Mouse (Mus musculus) hindbrain, embryonic 15.5 days (tissue): ENCODE measurements around the gene Trcg1. TPM values are rescaled to one million over a fixed set of nuclear protein-coding genes. Genes with fewer than 3 reads are reported as not detected.
"Not testable (repeated sequence)": the region's sequence is repeated elsewhere in the genome, so short reads cannot be mapped to it uniquely, and the experiment has no call there.

Experiments
- ATAC-seq: fragments of 200-750 bp; cut with Nextera tagmentation; 2 replicates; pipeline ENCODE4 v1.8.0; 2017; ENCODE audit warnings: low read depth, moderate number of reproducible peaks, moderate TSS enrichment; ENCODE audit not compliant: low FRiP score
- H3K27ac ChIP-seq: fragments of 300-500 bp; sonication (generic); replicated peaks from 2 replicates; pipeline ENCODE4 v1.5.1; 2015; ENCODE audit warnings: mild to moderate bottlenecking, inconsistent platforms
- H3K27me3 ChIP-seq: fragments of 300-500 bp; sonication (generic); 2 replicates; pipeline ENCODE4 v1.6.1; 2015; ENCODE audit warnings: control low read depth, inconsistent platforms
- H3K36me3 ChIP-seq: fragments of 300-500 bp; sonication (generic); 2 replicates; pipeline ENCODE4 v1.6.1; 2015; ENCODE audit warnings: control low read depth, inconsistent platforms
- H3K4me1 ChIP-seq: fragments of 300-500 bp; sonication (generic); replicated peaks from 2 replicates; pipeline ENCODE4 v1.6.1; 2015; ENCODE audit warnings: control low read depth, inconsistent platforms
- H3K4me2 ChIP-seq: fragments of 300-500 bp; sonication (generic); 2 replicates; pipeline ENCODE4 v1.6.1; 2015; ENCODE audit warnings: moderate library complexity, mild to moderate bottlenecking, inconsistent platforms
- H3K4me3 ChIP-seq: fragments of 300-500 bp; sonication (generic); 2 replicates; pipeline ENCODE4 v1.5.1; 2015; ENCODE audit warnings: mild to moderate bottlenecking, inconsistent platforms
- H3K9ac ChIP-seq: fragments of 300-500 bp; sonication (generic); 2 replicates; pipeline ENCODE4 v1.6.1; 2015; ENCODE audit warnings: inconsistent platforms
- H3K9me3 ChIP-seq: fragments of 300-500 bp; sonication (generic); 2 replicates; pipeline ENCODE4 v1.6.1; 2016; ENCODE audit warnings: control low read depth, inconsistent platforms
- WGBS: fragments of 180-500 bp; shearing (Covaris S2); methylation state at CpG from one replicate; pipeline ENCODE4 v1.1.7; 2015; 5-methylcytosine and 5-hydroxymethylcytosine counted together
- polyA plus RNA-seq: library from polyadenylated mRNA; unstranded; fragments of >200 nt; fragmentation: Nextera tagmentation; extraction: Ambion mirVana; gene quantifications from 2 replicates; pipeline ENCODE4 v1.2.1, GENCODE M21; 2015

Gene Trcg1
- not detected in 2 replicates for polyA plus RNA-seq

DNA sequence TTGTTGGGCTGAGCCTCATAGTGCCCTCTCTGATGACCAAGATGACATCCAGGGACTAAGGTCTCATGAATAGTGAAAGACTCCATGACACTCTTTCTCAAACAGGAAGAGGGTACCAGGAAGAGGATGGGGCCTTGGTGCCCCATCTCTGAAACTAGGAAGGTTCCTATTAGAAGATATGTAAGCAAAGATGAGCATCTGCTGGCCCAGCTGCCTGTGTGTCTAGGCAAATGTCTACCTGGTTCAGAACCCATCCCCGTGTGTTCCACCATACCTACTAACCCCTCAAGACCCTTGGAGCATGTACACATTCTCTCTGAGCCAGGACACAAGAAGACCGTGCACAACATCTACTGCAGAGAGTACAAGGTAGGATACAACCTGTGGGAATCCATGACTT is at the start of gene Trcg1:
Trcg1 (plus strand) TSS at position 301 of the 400 bp plus-strand sequence.
- H3K9ac ChIP-seq = no peak within 1 kb of the TSS
- no peak within 1 kb of the TSS for H3K4me2 ChIP-seq
- H3K27me3 ChIP-seq = no peaks in the 10 kb centered on the region
- no peak within 1 kb of the TSS for H3K4me3 ChIP-seq
- no peak for ATAC-seq
- no peaks in the 10 kb centered on the region for H3K36me3 ChIP-seq
- H3K4me1 ChIP-seq = no peaks in the 10 kb centered on the region
- H3K27ac ChIP-seq = no peak within 1 kb of the TSS
- H3K9me3 ChIP-seq = no peaks in the 10 kb centered on the region
- WGBS = 84% methylated on average over 2 of the region's 2 CpGs

DNA sequence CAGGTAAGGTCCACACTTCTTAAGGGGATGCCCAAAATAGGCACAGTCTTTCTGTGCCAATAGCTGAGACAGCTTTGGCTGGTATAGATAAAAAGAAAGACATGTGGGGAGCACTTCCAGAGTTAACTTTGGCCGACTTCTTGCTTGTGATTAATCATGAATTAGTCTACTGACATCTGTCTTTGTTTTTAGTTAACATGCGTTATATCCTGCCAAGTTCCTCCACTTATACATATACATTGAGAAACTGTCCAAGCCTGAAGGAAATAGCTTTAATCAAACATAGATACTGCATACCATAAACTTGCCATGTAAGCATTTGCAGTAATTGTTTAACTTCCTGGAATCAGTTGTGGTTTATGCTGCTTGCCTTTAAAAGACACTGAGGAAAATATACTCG is 39.6 kb upstream of the Trcg1 start:
- Histone ChIP-seq H3K9me3 (no peaks in the 10 kb centered on the region), H3K4me3 (no peak overlapping the region), H3K4me2 (no peak overlapping the region), H3K27me3 (no peaks in the 10 kb centered on the region), H3K36me3 (no peaks in the 10 kb centered on the region), H3K4me1 (no peaks in the 10 kb centered on the region), H3K9ac (no peak overlapping the region), H3K27ac (no peak overlapping the region)
- WGBS = 70% methylated on average over 3 of the region's 3 CpGs
- ATAC-seq = no peak

DNA sequence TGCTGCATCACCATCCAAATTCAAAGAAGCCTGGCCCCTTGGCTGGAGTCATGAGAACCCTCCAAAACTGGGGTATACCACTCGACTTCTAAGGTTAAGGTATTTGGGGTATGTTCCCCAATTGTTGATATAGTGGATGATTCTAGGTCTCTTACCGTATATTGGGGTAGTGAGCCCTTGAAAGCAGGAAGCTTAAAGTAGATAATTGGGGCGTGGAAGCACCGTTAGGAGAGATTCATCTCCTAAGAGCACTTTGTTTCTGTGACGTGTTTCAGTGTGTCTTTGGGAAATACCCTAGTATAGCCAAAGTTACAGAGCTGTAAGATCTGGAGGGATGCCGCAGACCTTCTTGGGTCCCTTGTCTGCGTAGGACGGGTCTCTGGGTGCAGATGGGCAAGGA is 38.9 kb upstream of the Trcg1 start:
- H3K4me1 ChIP-seq = no peaks in the 10 kb centered on the region
- H3K4me3 ChIP-seq = no peak overlapping the region
- no peak for ATAC-seq
- no peaks in the 10 kb centered on the region for H3K27me3 ChIP-seq
- no peak overlapping the region for H3K9ac ChIP-seq
- 74% methylated on average over 8 of the region's 8 CpGs for WGBS
- no peaks in the 10 kb centered on the region for H3K9me3 ChIP-seq
- no peaks in the 10 kb centered on the region for H3K36me3 ChIP-seq
- H3K4me2 ChIP-seq = no peak overlapping the region
- no peak overlapping the region for H3K27ac ChIP-seq

DNA sequence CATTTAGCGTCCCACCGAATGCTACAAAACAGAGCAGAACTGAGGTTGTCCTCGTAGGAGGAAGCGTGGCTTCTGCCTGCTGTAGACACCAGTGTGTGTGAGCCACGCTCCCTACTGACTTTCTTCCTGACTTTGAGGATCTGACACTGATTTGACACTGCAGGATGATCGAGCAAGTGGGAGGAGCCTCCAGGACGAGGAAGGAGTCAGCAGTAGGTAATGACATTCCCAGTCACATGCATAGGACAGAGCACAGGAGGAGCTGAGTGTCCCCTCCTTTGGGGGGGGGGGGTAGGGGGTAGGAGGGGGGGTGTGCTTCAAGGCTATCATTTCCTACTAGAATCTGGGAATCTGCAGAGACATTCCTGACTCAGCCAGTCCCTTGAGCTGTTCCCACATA is 33.4 kb upstream of the Trcg1 start:
- Histone ChIP-seq H3K4me2 (no peak overlapping the region), H3K4me1 (no peaks in the 10 kb centered on the region), H3K9ac (no peak overlapping the region), H3K27ac (no peak overlapping the region), H3K4me3 (no peak overlapping the region), H3K27me3 (no peaks in the 10 kb centered on the region), H3K36me3 (no peaks in the 10 kb centered on the region), H3K9me3 (no peaks in the 10 kb centered on the region)
- no peak for ATAC-seq
- WGBS = 78% methylated on average over 7 of the region's 7 CpGs

DNA sequence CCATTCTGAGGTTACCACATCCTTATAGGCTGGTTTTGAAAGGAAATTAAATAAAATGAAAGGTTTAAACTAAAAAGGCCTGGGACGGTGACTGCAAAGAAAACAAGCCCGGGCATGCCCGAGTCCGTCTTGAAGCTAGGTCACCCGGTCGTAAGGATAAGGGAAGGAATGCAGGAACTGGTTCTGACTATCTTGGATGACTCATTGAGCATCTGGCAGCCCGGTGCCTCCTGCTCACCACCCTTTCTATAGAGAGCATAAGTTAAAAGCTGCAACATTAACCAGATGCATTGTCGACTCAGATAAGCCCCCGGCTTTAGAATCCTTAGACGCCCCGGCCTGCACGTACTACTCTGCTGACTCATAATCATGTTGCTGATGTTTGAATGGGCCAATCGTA is 32.8 kb upstream of the Trcg1 start:
- not testable (repeated sequence) for H3K9me3 ChIP-seq, H3K9ac ChIP-seq, ATAC-seq, H3K27ac ChIP-seq, H3K36me3 ChIP-seq, H3K4me1 ChIP-seq, H3K4me3 ChIP-seq, H3K4me2 ChIP-seq, H3K27me3 ChIP-seq
- WGBS = 93% methylated on average over 13 of the region's 13 CpGs

DNA sequence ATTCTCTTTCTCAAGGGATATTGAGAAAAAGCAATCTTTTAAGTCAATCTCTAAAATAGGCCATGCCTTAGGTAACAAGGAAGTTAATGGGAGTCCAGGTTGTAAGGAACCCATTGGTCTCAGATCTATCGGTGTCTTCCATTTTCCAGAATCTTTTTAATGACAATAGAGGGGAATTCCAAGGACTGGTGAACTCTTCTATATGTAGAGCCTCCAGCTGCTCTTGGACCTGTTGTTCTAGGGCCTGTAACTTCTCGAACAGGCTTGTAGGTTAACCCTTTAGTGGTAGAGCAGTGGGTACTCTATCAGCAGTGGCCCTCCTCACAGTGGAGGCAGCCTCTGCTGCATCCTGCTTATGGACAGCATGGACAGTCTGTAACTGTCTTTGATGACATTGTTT is 29.5 kb upstream of the Trcg1 start:
- H3K4me2 ChIP-seq = no peak overlapping the region
- WGBS = 53% methylated on average over 2 of the region's 2 CpGs
- no peaks in the 10 kb centered on the region for H3K4me1 ChIP-seq
- no peaks in the 10 kb centered on the region for H3K9me3 ChIP-seq
- ATAC-seq = no peak
- no peak overlapping the region for H3K27ac ChIP-seq
- H3K36me3 ChIP-seq = no peaks in the 10 kb centered on the region
- H3K9ac ChIP-seq = no peak overlapping the region
- no peaks in the 10 kb centered on the region for H3K27me3 ChIP-seq
- no peak overlapping the region for H3K4me3 ChIP-seq

DNA sequence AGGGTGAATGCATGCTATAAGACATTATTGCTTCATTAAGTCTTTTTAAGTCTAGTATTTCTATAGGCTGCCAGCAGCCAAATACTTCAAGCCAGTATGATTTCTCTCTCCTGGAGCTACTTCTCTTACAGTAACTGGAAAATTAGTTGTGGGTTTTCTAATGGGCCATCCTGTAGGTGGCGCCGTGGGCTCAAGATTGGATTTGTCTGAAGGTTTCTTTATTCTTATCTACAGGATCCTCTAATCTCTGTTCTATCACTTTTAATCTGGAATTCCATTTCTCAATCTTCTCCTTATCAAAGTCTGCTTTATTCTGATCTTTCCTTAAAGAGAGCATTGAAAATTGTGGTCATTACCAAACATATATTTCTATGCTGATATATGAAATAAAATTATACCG is 27.0 kb upstream of the Trcg1 start:
- no peaks in the 10 kb centered on the region for H3K9me3 ChIP-seq
- WGBS = 31% methylated on average over 3 of the region's 3 CpGs

DNA sequence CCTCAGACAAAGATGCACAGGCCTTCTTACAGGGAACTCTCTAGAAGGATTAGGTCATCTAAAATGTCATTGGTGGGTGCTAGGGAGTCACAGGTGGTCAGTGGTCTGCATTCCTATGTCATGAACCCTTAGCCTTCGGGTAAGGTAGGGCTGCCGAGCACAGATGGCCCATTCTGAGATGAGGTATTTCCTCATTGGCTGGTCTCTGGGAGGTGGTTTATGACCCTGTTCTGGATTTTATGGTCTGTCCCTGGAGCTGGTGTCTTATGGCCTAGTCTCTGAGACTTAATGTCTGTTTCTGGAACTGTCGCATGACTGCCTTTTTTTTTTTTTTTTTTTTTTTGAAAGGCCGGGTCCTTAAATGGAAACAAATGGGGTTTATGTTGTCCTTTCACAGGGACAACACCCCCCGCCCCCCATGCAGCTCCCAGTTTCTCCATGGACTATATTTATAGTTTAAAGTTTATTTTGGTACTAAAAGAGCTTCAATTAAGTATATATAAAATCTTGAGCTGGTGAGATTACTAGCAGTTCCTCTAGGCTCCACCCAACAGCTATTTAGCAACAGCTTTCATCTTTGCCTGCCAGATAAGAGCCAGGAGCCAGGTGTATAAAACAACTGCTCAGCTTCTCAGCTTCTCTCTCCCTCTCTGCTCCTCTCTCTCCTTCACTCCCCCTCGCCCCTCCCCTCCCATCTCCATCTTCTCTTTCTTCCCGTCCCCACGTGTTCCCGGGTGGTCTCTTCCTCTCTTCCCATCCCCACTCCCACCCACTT is 23.7 kb upstream of the Trcg1 start:
- Histone ChIP-seq H3K27me3 (no peaks in the 10 kb centered on the region), H3K4me2 (no peak overlapping the region), H3K4me3 (no peak overlapping the region), H3K4me1 (no peaks in the 10 kb centered on the region), H3K9ac (no peak overlapping the region), H3K36me3 (no peaks in the 10 kb centered on the region), H3K27ac (no peak overlapping the region), H3K9me3 (no peaks in the 10 kb centered on the region)
- ATAC-seq = no peak
- 70% methylated on average over 9 of the region's 9 CpGs for WGBS

More for the DNA sequence above, 27.0 kb upstream of the Trcg1 start:
- no peak overlapping the region for H3K27ac ChIP-seq
- no peak overlapping the region for H3K9ac ChIP-seq
- ATAC-seq = no peak
- no peak overlapping the region for H3K4me2 ChIP-seq
- H3K4me3 ChIP-seq = no peak overlapping the region
- no peaks in the 10 kb centered on the region for H3K27me3 ChIP-seq
- no peaks in the 10 kb centered on the region for H3K4me1 ChIP-seq
- H3K36me3 ChIP-seq = no peaks in the 10 kb centered on the region

DNA sequence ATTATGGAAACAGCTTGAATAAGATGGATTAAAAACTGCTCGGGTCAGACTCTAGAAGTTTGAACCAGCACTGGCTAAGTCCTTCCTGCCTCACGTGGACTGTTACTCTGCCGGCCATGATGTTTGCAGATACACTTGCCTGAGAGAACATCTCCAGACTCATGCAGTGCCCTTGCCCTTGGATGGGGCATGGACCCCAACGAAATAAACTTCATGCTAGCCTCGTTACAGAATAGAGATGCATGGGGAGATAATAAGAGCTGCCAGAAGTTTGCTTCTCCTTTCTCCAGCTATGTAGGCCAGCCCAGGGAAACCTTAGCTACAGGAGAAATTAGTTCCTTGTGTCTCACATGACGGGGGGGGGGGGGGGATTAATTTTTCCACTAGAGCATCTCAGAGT is 21.9 kb upstream of the Trcg1 start:
- Histone ChIP-seq H3K9me3 (no peaks in the 10 kb centered on the region), H3K4me1 (no peaks in the 10 kb centered on the region), H3K36me3 (no peaks in the 10 kb centered on the region), H3K27me3 (no peaks in the 10 kb centered on the region), H3K4me3 (no peak overlapping the region), H3K27ac (no peak overlapping the region), H3K4me2 (no peak overlapping the region), H3K9ac (no peak overlapping the region)
- ATAC-seq = no peak
- 84% methylated on average over 6 of the region's 6 CpGs for WGBS

DNA sequence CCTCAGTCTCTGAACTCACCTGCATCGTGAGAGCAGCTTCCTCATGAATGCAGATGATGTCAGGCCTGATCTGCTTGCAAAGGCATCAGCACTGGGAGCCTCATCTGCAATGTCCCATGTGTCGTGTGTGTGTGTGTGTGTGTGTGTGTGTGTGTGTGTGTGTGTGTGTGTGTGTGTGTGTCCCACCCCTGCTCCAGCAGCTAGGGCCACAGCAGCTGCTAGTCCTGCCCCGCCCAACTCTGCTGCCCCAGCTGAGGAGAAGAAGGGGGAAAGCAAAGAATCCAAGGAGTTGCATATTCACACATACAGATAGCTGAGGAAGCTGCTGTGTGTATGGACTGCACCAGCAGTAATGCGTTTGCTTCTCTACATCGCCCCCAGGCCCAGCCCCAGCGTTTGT is 19.1 kb upstream of the Trcg1 start:
- Histone ChIP-seq H3K9me3 (no peaks in the 10 kb centered on the region), H3K36me3 (no peaks in the 10 kb centered on the region), H3K4me3 (no peak overlapping the region), H3K4me2 (no peak overlapping the region), H3K9ac (no peak overlapping the region), H3K27ac (no peak overlapping the region), H3K4me1 (no peaks in the 10 kb centered on the region), H3K27me3 (no peaks in the 10 kb centered on the region)
- WGBS = 81% methylated on average over 6 of the region's 6 CpGs
- ATAC-seq = no peak

DNA sequence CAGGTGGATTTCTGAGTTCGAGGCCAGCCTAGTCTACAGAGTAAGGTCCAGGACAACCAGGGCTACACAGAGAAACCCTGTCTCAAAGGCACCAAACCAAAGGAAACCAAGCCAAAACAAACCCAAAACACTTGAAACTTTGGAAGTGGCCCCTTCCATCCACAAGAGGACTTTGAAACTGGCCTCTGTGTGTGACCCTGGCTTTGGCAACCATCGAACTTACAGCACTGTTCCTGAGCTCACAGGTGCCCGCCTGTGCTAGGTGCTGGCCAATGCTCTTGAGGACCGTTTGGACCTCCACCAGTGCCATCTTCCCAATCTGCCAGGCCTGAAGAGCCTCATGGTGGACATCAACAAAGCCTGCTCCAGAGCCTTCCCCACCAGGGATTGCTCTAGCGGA is 17.6 kb upstream of the Trcg1 start:
- Histone ChIP-seq H3K27me3 (no peaks in the 10 kb centered on the region), H3K36me3 (no peaks in the 10 kb centered on the region), H3K9me3 (no peaks in the 10 kb centered on the region), H3K4me3 (no peak overlapping the region), H3K4me2 (no peak overlapping the region), H3K27ac (no peak overlapping the region), H3K4me1 (no peaks in the 10 kb centered on the region), H3K9ac (no peak overlapping the region)
- ATAC-seq = no peak
- WGBS = 89% methylated on average over 5 of the region's 5 CpGs

DNA sequence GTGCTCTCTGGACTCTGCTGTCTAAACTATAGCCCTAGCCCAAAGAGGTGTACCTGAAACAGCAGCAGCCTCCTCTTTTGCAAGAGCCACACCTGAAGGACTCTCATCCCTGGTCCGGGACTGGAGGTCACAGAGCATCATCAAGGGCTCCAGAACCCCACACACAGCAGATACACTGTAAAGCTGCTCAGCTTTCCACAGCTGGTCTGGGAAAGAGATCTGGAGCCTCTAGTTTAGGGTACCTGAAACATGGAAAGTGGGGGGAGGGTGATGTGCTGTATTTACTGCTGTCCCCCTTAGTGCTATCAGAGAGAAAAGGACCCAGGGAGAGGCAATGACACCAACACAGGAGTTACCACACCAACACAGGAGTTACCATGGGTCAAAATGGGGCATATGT is 16.8 kb upstream of the Trcg1 start:
- Histone ChIP-seq H3K9me3 (no peaks in the 10 kb centered on the region), H3K4me1 (no peaks in the 10 kb centered on the region), H3K4me3 (no peak overlapping the region), H3K27me3 (no peaks in the 10 kb centered on the region), H3K4me2 (no peak overlapping the region), H3K27ac (no peak overlapping the region), H3K36me3 (no peaks in the 10 kb centered on the region), H3K9ac (no peak overlapping the region)
- no peak for ATAC-seq
- 92% methylated on average over 1 of the region's 1 CpGs for WGBS

DNA sequence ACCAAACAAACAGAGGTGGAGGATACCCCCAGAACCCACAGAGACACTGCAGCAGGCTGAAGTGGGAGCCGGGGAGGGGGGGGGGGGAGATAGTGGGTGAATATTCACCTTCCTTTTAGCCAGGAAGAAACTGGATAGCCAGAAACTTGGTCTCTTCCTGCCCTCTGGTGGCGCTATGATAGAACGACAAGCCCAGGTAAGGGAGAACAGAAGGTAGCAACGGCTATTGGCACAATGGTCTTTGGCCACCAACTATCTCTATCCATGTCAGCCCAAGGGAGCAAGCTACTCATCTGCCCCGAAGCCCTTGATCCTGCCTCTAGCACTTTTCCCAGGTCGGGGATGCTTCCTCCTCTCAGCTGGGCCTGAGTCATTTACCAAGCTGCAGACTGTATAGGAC is 16.0 kb upstream of the Trcg1 start:
- no peaks in the 10 kb centered on the region for H3K36me3 ChIP-seq
- 28% methylated on average over 6 of the region's 6 CpGs for WGBS
- H3K4me1 ChIP-seq = no peaks in the 10 kb centered on the region
- no peaks in the 10 kb centered on the region for H3K27me3 ChIP-seq
- H3K9ac ChIP-seq = no peak overlapping the region
- no peaks in the 10 kb centered on the region for H3K9me3 ChIP-seq
- no peak overlapping the region for H3K27ac ChIP-seq
- no peak overlapping the region for H3K4me3 ChIP-seq
- no peak for ATAC-seq
- no peak overlapping the region for H3K4me2 ChIP-seq
